Mouse (Mus musculus) liver, embryonic 15.5 days (tissue): ENCODE results near the gene Ablim1. TPM values are rescaled to one million over a fixed set of nuclear protein-coding genes. Genes with fewer than 3 reads are reported as not detected.

Experiments
- ATAC-seq: fragments of 200-750 bp; cut with Nextera tagmentation; 2 replicates; pipeline ENCODE4 v1.8.0; 2017; ENCODE audit warnings: moderate number of reproducible peaks, mild to moderate bottlenecking, moderate library complexity; ENCODE audit not compliant: insufficient read depth
- H3K27ac ChIP-seq: fragments of 300-500 bp; sonication (generic); replicated peaks from 2 replicates; pipeline ENCODE4 v1.5.1; 2015; ENCODE audit warnings: mild to moderate bottlenecking, inconsistent platforms
- H3K27me3 ChIP-seq: fragments of 300-500 bp; sonication (generic); 2 replicates; pipeline ENCODE4 v1.6.1; 2015; ENCODE audit warnings: mild to moderate bottlenecking, inconsistent platforms
- H3K36me3 ChIP-seq: fragments of 300-500 bp; sonication (generic); replicated peaks from 2 replicates; pipeline ENCODE4 v1.6.1; 2015; ENCODE audit warnings: moderate library complexity, mild to moderate bottlenecking, inconsistent platforms
- H3K4me1 ChIP-seq: fragments of 300-500 bp; sonication (generic); replicated peaks from 2 replicates; pipeline ENCODE4 v1.6.1; 2015; ENCODE audit warnings: inconsistent platforms
- H3K4me2 ChIP-seq: fragments of 300-500 bp; sonication (generic); 2 replicates; pipeline ENCODE4 v1.6.1; 2015; ENCODE audit warnings: moderate library complexity, mild to moderate bottlenecking, inconsistent platforms
- H3K4me3 ChIP-seq: fragments of 300-500 bp; sonication (generic); replicated peaks from 2 replicates; pipeline ENCODE4 v1.5.1; 2015; ENCODE audit warnings: mild to moderate bottlenecking, inconsistent platforms
- H3K9ac ChIP-seq: fragments of 300-500 bp; sonication (generic); 2 replicates; pipeline ENCODE4 v1.6.1; 2015; ENCODE audit warnings: moderate library complexity, mild to moderate bottlenecking, inconsistent platforms
- H3K9me3 ChIP-seq: fragments of 300-500 bp; sonication (generic); replicated peaks from 2 replicates; pipeline ENCODE4 v1.6.1; 2016; ENCODE audit warnings: inconsistent platforms
- WGBS: fragments of 180-500 bp; shearing (Covaris S2); methylation state at CpG from one replicate; pipeline ENCODE4 v1.1.7; 2015; ENCODE audit warnings: mixed read lengths; ENCODE audit not compliant: insufficient replicate concordance; 5-methylcytosine and 5-hydroxymethylcytosine counted together
- polyA plus RNA-seq: library from polyadenylated mRNA; unstranded; fragments of >200 nt; fragmentation: Nextera tagmentation; extraction: Ambion mirVana; gene quantifications from 2 replicates; pipeline ENCODE4 v1.2.1, GENCODE M21; 2015

Gene Ablim1
- polyA plus RNA-seq, 1 experiment from 2014 or later: 9.5 TPM

DNA sequence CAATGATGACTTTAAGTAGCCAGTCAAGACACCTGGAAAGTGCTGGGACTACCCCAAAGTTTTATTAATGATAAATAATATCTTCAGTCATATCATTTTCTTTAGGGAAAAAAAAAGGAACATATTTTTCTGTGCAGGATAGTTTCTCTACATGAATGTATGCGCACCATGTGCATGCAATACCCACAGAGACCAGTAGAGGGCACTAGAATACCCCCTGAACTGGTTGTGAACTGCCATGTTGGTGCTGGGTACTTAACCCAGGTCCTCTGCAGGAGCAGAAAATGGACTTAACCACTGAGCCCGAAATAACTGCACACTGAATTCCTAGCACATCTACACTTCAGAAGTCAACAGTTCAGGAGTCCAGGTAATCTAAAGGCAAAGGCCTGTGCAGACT, 257.2 kb downstream of the Ablim1 start:
- Histone ChIP-seq H3K36me3 (peaks cover 12% of the 10 kb centered on the region), H3K4me2 (no peak overlapping the region), H3K4me1 (no peaks in the 10 kb centered on the region), H3K9me3 (no peaks in the 10 kb centered on the region; the same call in 1 of the 2 replicates), H3K4me3 (no peak overlapping the region), H3K27me3 (no peaks in the 10 kb centered on the region), H3K9ac (no peak overlapping the region), H3K27ac (no peak overlapping the region)
- WGBS: 82% methylated on average over 2 of the region's 2 CpGs
- no peak for ATAC-seq

DNA sequence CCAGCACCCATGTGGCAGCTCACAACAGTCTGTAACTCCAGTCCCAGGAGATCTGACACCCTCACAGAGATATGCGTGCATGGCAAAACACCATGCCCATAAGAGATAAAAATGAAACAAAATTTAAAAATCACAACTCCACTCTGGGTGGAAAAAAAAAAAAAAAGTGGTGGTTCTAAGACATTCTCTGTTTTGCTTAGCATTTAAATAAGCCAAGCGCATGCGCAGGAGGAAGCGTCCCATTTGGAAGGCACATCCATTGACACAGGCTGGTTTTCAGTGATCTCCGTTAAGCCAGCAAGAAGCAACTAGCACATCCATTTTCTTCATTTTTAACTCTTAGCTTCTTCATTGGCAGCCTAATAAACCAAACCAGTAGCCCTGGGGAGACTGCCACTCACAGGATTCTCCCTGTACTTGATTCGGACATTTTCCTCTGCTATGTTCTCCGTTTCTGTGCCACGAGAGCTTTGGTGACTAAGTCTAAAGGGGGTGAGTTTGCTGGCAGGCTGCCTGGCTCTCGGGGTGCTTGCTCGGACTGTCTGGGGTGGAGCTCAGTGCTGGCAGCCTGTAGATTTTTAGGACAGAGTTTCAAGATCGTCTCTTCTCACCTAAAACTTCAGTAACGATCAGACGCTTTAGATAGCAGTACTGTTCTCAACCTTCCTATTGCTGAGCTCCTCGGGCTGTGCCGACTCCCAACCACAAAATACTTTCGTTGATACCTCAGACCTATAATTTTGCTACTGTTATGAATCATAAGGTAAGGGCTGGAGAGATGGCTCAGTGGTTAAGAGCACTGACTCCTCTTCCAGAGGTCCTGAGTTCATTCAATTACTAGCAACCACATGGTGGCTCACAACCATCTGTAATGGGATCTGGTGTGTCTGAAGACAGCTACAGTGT, 259.3 kb downstream of the Ablim1 start:
- Histone ChIP-seq H3K4me1 (no peaks in the 10 kb centered on the region), H3K9ac (no peak overlapping the region), H3K27me3 (no peaks in the 10 kb centered on the region), H3K4me3 (no peak overlapping the region), H3K36me3 (peaks cover 12% of the 10 kb centered on the region), H3K9me3 (no peaks in the 10 kb centered on the region; the same call in 1 of the 2 replicates), H3K4me2 (no peak overlapping the region), H3K27ac (no peak overlapping the region)
- WGBS: 70% methylated on average over 16 of the region's 16 CpGs
- no peak for ATAC-seq

DNA sequence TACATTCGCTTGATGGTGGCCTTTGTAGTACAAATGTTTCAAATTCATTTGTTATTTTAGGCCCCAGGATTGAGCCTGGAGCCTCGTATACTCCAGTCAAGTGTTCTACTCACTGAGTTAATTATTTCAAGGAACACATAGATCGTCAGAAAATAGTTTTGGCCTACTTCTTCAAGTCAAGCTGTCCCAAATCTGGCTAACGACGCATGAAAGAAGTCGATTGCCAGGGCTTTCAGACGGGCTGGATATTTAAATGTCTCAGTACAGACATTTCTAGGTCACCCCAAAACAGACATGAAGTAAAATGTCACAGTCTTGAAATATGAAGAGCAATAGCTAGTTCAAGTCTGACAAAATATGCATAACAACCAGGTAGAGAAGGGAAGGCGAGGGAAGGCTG, 261.8 kb downstream of the Ablim1 start:
- Histone ChIP-seq H3K27me3 (no peaks in the 10 kb centered on the region), H3K9me3 (no peaks in the 10 kb centered on the region; the same call in 1 of the 2 replicates), H3K4me2 (no peak overlapping the region), H3K36me3 (peaks cover 5% of the 10 kb centered on the region), H3K27ac (no peak overlapping the region), H3K4me3 (no peak overlapping the region), H3K9ac (no peak overlapping the region), H3K4me1 (no peaks in the 10 kb centered on the region)
- ATAC-seq: no peak
- WGBS: 68% methylated on average over 8 of the region's 8 CpGs

DNA sequence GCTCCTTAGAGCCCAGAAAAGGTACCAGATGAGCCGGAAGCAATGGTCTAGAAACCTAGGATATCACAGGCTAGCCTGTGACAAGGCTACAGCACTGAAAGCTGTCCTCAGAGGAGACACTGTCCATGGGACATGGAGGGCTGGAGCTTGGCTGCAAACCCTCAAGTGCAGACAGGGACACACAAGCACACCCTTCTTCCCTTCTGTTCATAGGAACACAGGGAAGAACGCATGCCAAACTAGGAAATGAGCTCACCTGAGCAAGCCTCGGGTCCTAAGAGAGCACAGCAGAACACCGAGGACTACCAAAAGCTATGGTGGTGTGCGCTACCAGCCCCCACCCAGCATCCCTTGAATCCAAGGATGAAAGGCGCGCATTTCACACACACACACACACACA, 262.7 kb downstream of the Ablim1 start:
- 68% methylated on average over 7 of the region's 7 CpGs for WGBS

DNA sequence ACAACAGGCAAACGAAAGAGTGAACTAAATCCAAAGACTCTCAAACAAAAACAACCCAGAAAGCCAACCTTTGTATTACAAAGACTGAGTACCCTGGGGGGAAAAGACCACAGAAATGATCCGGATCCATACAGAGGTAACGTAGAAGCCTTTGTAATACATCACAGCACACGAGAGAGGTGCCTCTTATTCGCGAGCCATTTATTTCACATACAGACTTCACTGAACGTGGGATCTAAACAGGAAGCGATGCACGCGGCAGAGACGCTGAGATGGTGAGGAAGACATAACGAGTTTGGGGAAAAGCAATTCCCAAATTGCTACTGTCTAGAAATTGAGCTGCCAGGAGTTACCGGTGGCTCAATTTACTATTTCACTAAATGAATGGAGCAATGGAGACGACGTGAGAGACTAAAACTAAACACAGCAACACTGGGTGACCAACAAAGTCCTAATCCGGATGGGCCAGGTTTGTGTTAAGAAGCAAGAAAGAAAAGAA, 265.1 kb downstream of the Ablim1 start:
- no peak overlapping the region for H3K4me2 ChIP-seq
- no peaks in the 10 kb centered on the region for H3K9me3 ChIP-seq
- H3K27me3 ChIP-seq: no peaks in the 10 kb centered on the region
- no peaks in the 10 kb centered on the region for H3K4me1 ChIP-seq
- no peak overlapping the region for H3K4me3 ChIP-seq
- WGBS: 69% methylated on average over 16 of the region's 16 CpGs
- no peak for ATAC-seq
- no peaks in the 10 kb centered on the region for H3K36me3 ChIP-seq
- H3K9ac ChIP-seq: no peak overlapping the region
- H3K27ac ChIP-seq: no peak overlapping the region

More for the DNA sequence above, 262.7 kb downstream of the Ablim1 start:
- ATAC-seq: no peak
- Histone ChIP-seq H3K9me3 (no peaks in the 10 kb centered on the region), H3K36me3 (no peaks in the 10 kb centered on the region), H3K4me2 (no peak overlapping the region), H3K4me1 (no peaks in the 10 kb centered on the region), H3K27ac (no peak overlapping the region), H3K9ac (no peak overlapping the region), H3K4me3 (no peak overlapping the region), H3K27me3 (no peaks in the 10 kb centered on the region)

DNA sequence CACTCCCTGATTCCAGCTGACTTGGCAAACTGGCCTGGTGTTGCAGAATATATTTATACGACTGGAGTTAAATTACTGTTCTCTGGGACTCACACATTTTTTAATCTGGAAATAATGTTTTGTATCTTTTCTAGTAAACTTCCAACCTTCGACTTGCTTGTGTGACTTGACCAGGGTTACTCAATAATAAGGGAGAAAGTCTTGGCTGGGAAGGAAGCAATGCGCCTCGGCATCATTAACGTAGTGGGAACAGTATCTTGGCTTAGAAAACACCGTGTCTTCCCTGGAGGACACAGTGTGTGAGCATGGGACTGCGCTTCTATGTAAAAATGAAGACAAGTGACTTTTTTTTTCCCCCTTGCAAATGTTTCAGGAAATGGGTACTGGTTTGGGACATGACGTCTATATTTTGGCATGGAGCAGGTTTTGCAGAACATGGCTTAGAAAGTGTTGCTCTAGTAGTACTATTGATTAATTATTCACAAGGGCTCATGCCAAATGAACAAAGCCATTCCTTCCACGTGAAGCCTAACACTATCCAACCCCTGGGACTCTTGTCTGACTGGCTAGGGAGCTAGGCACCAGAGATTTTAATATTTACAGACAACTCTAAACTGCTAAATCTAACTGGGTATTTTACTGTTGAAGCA, 266.9 kb downstream of the Ablim1 start:
- Histone ChIP-seq H3K9me3 (no peaks in the 10 kb centered on the region), H3K4me1 (no peaks in the 10 kb centered on the region), H3K36me3 (no peaks in the 10 kb centered on the region), H3K4me3 (no peak overlapping the region), H3K27me3 (no peaks in the 10 kb centered on the region), H3K4me2 (no peak overlapping the region), H3K27ac (no peak overlapping the region), H3K9ac (no peak overlapping the region)
- no peak for ATAC-seq
- 67% methylated on average over 9 of the region's 9 CpGs for WGBS

DNA sequence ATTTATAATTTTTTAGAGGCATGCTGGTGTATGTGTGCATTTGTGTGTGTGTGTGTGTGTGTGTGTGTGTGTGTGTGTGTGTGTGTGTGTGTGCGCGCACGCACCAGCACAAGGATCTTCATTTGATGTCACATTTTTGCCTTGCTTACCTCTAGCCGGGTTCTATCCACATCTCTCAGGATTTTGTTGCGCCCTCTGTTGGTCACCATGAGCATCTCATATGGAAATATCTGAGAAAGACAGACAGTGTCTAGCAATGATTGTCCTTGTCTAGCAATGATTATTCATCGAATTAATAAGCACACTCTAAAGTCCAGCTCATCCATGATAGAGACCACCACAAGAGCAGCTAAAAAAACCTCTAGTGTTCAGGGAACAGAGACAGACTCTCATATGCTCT, 275.5 kb downstream of the Ablim1 start:
- ATAC-seq: no peak
- no peaks in the 10 kb centered on the region for H3K36me3 ChIP-seq
- H3K9ac ChIP-seq: no peak overlapping the region
- no peak overlapping the region for H3K4me3 ChIP-seq
- WGBS: 44% methylated on average over 6 of the region's 6 CpGs
- H3K4me2 ChIP-seq: no peak overlapping the region
- H3K27ac ChIP-seq: no peak overlapping the region
- no peaks in the 10 kb centered on the region for H3K27me3 ChIP-seq
- no peaks in the 10 kb centered on the region for H3K9me3 ChIP-seq
- no peaks in the 10 kb centered on the region for H3K4me1 ChIP-seq

DNA sequence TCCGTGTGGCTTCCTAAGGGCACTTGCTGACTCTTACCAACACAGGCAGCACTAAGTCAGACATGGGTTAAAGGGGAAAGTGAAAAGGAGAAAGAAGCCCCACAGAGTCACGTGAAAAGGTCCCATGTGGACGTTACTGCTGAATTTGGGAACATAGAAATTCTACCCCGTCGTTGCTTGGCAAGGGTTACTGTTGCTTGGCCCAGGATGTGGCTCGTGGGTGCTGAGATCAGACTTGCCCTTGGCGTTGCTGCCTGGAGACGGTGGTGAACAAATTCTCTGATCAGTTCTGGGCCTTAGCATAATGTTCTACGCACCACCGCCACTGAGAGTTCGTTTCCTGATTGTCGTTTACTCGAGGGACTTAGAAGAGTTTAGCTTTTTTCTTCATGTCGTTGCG, 277.9 kb downstream of the Ablim1 start:
- H3K36me3 ChIP-seq: no peaks in the 10 kb centered on the region
- no peaks in the 10 kb centered on the region for H3K4me1 ChIP-seq
- no peak overlapping the region for H3K27ac ChIP-seq
- H3K27me3 ChIP-seq: no peaks in the 10 kb centered on the region
- H3K4me2 ChIP-seq: no peak overlapping the region
- H3K9ac ChIP-seq: no peak overlapping the region
- H3K9me3 ChIP-seq: no peaks in the 10 kb centered on the region
- H3K4me3 ChIP-seq: no peak overlapping the region
- WGBS: 71% methylated on average over 15 of the region's 15 CpGs
- no peak for ATAC-seq

DNA sequence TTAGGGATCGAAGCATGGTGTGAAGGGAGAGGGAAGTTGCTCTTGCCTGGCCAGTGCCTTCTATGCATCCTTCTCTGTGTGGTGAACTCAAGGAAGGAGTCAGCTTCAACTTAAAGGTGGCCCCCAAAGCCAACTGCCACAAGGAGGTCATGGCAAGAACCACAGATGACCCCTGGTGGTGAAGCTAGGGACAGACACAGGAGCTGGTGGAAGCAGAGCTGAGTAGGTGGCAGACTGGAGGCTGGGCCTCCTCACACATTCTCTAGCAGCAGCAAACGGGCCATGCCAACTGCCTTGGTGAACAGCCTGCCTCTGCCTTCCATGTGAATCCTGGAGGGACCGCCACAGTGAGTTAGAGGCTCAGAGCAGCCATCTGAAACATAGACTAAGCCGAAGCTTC, 283.1 kb downstream of the Ablim1 start:
- no peaks in the 10 kb centered on the region for H3K36me3 ChIP-seq
- no peak overlapping the region for H3K9ac ChIP-seq
- 54% methylated on average over 4 of the region's 4 CpGs for WGBS
- no peak for ATAC-seq
- H3K4me2 ChIP-seq: no peak overlapping the region
- H3K27ac ChIP-seq: no peak overlapping the region
- no peaks in the 10 kb centered on the region for H3K4me1 ChIP-seq
- no peak overlapping the region for H3K4me3 ChIP-seq
- H3K27me3 ChIP-seq: no peaks in the 10 kb centered on the region
- H3K9me3 ChIP-seq: no peaks in the 10 kb centered on the region

DNA sequence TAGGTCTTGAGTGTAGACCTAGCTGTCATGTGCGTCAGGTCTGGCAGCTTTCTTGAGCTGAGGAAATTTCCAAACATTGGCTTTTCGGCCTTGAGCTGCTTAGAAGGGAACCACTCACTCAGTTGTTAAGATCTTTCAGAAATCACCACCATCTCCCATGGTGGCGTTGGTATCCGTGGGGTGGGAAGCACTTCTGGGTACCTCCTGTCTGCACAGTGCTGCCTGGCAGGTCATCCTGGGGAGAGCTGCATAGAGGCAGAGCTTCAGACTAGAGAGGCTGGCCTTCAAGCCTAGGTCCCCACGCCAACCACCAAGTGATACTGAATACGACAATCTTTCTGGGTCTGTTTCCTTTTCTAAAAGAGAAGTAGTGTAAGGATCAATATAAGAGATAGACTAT, 285.3 kb downstream of the Ablim1 start:
- H3K4me1 ChIP-seq: no peaks in the 10 kb centered on the region
- no peak overlapping the region for H3K9ac ChIP-seq
- H3K4me3 ChIP-seq: no peak overlapping the region
- no peak for ATAC-seq
- 71% methylated on average over 6 of the region's 6 CpGs for WGBS
- no peak overlapping the region for H3K4me2 ChIP-seq
- H3K9me3 ChIP-seq: no peaks in the 10 kb centered on the region
- no peaks in the 10 kb centered on the region for H3K27me3 ChIP-seq
- no peaks in the 10 kb centered on the region for H3K36me3 ChIP-seq
- H3K27ac ChIP-seq: no peak overlapping the region

DNA sequence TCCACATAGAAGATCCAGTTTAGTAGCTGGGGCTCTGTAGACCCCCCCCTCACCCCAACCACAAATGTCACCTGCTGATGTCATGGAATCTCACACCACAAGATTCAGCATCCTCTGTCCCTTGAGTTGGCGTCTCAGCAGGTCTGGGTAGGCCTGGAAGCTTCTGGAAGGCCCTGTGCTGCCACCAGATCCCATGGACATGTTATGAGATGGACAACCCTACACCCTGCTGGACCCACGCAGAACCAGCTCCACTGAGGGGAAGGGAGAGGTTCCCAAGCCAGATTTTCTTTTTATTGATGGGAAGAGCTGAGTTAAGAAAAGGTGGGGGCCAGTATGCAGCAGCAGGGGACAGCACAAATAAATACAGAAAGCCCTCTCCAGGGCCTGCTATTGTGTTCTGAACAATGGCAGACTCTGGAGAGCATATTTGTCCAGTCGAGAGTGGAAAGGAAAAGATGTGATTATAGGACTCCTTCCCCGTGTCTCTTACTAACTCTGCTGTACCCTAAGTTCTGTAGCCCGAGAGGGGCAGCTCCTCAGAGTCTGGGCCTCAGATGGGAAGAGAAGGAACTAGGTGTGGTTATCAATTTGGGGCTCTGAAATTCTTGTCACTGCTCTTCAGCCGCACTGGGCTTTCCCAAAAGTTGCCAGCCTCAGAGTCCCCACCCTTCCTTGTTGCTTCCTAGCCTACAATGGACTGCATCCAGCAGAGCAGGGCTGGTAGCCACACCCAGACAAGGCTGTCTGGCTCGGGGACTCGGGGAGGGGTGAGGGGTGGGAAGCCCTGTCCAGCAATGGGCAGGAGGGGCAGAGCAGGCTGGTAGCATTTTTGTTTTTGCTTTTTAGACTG, 286.2 kb downstream of the Ablim1 start:
- Histone ChIP-seq H3K27me3 (no peaks in the 10 kb centered on the region), H3K36me3 (no peaks in the 10 kb centered on the region), H3K4me2 (no peak overlapping the region), H3K9ac (no peak overlapping the region), H3K4me1 (no peaks in the 10 kb centered on the region), H3K4me3 (no peak overlapping the region), H3K9me3 (no peaks in the 10 kb centered on the region), H3K27ac (no peak overlapping the region)
- WGBS: 29% methylated on average over 8 of the region's 8 CpGs
- no peak for ATAC-seq
